Comparison of ENCODE assay signal across 14 mouse cellular contexts in genomic region chr11:54007717-54008116, GRCm38 (mm10). TPM values are rescaled to one million over a fixed set of nuclear protein-coding genes. Genes with fewer than 3 reads are reported as not detected.
DNase-seq lines count a peak whose midpoint lies in the region; ATAC-seq and TF ChIP-seq lines count a peak whose summit lies in the region.
"Had no signal": no experiment of that assay in that cellular context is flagged by ENCODE, and none has a peak within 500 bp of the region (broad histone marks: within the 10 kb centered on the region; RNA-seq: fewer than 3 reads in every experiment).

No protein-coding gene starts in this region.

- intact Hi-C loops in heart, adult 2 months (cut with DNase I): no loop called here

- H3K4me2 ChIP-seq in midbrain, postnatal 0 days (ENCODE audit: low read depth, low read length, poor library complexity, severe bottlenecking): no peak overlapping the region
- no peak overlapping the region for H3K4me2 ChIP-seq in midbrain, embryonic 11.5 days
- H3K4me2 ChIP-seq: forebrain, embryonic 12.5 days; heart, embryonic 15.5 days; hindbrain, embryonic 15.5 days; neural tube, embryonic 15.5 days had no signal

- no peaks in the 10 kb centered on the region for H3K36me3 ChIP-seq in heart, adult 2 months (ENCODE audit: control insufficient read depth, insufficient read depth, low read length)
- H3K36me3 ChIP-seq in heart, embryonic 10.5 days: no peaks in the 10 kb centered on the region
- H3K36me3 ChIP-seq in midbrain, postnatal 0 days (ENCODE audit: insufficient read depth, low read length): no peaks in the 10 kb centered on the region
- no peaks in the 10 kb centered on the region for H3K36me3 ChIP-seq in midbrain, embryonic 10.5 days
- H3K36me3 ChIP-seq in midbrain, embryonic 11.5 days (ENCODE audit: control insufficient read depth, insufficient read depth, low read length): no peaks in the 10 kb centered on the region
- H3K36me3 ChIP-seq: forebrain, embryonic 12.5 days; heart, embryonic 15.5 days; hindbrain, embryonic 15.5 days; neural tube, embryonic 15.5 days had no signal

- no peak overlapping the region for H3K4me3 ChIP-seq in heart, adult 2 months
- no peak overlapping the region for H3K4me3 ChIP-seq in heart, embryonic 10.5 days
- H3K4me3 ChIP-seq in midbrain, postnatal 0 days (ENCODE audit: low read depth, low read length): no peak overlapping the region
- no peak overlapping the region for H3K4me3 ChIP-seq in midbrain, embryonic 10.5 days
- H3K4me3 ChIP-seq in midbrain, embryonic 11.5 days (ENCODE audit: low read depth, low read length): no peak overlapping the region
- H3K4me3 ChIP-seq: forebrain, embryonic 12.5 days; heart, embryonic 15.5 days; hindbrain, embryonic 15.5 days; neural tube, embryonic 15.5 days had no signal

- peak overlapping the region; percentile 28 for H3K27ac ChIP-seq in heart, adult 2 months
- H3K27ac ChIP-seq in heart, embryonic 10.5 days: no peak overlapping the region
- no peak overlapping the region for H3K27ac ChIP-seq in midbrain, postnatal 0 days (ENCODE audit: low read depth, low read length)
- no peak overlapping the region for H3K27ac ChIP-seq in midbrain, embryonic 10.5 days (replicated peaks)
- no peak overlapping the region for H3K27ac ChIP-seq in midbrain, embryonic 11.5 days (ENCODE audit: low read depth, low read length)
- H3K27ac ChIP-seq: forebrain, embryonic 12.5 days; heart, embryonic 15.5 days; hindbrain, embryonic 15.5 days; macrophage; neural tube, embryonic 15.5 days had no signal

- H3K9me3 ChIP-seq in heart, embryonic 10.5 days: no peaks in the 10 kb centered on the region
- H3K9me3 ChIP-seq in midbrain, postnatal 0 days (ENCODE audit: low read length): no peaks in the 10 kb centered on the region
- H3K9me3 ChIP-seq in midbrain, embryonic 10.5 days (replicated peaks): no peaks in the 10 kb centered on the region
- H3K9me3 ChIP-seq in midbrain, embryonic 11.5 days (ENCODE audit: control insufficient read depth, low read length): no peaks in the 10 kb centered on the region
- H3K9me3 ChIP-seq: forebrain, embryonic 12.5 days; heart, embryonic 15.5 days; hindbrain, embryonic 15.5 days; neural tube, embryonic 15.5 days had no signal

- H3K27me3 ChIP-seq in heart, adult 2 months (ENCODE audit: control insufficient read depth, insufficient read depth, low read length): no peaks in the 10 kb centered on the region
- 0 out of 2 replicates have a peak, but pooled peaks cover 3% of the 10 kb centered on the region for H3K27me3 ChIP-seq in heart, embryonic 10.5 days (ENCODE audit: insufficient read depth, poor library complexity, severe bottlenecking)
- H3K27me3 ChIP-seq in midbrain, postnatal 0 days (ENCODE audit: insufficient read depth, low read length): no peaks in the 10 kb centered on the region
- H3K27me3 ChIP-seq in midbrain, embryonic 10.5 days (ENCODE audit: low read depth, poor library complexity, severe bottlenecking): no peaks in the 10 kb centered on the region; the same call in 1 of the 2 replicates
- no peaks in the 10 kb centered on the region for H3K27me3 ChIP-seq in midbrain, embryonic 11.5 days (ENCODE audit: control insufficient read depth, insufficient read depth, low read length)
- H3K27me3 ChIP-seq: forebrain, embryonic 12.5 days; heart, embryonic 15.5 days; hindbrain, embryonic 15.5 days; neural tube, embryonic 15.5 days had no signal

- H3K79me2 ChIP-seq in heart, adult 2 months (replicated peaks; ENCODE audit: control insufficient read depth, insufficient read depth, low read length): no peaks in the 10 kb centered on the region

- no peak for DNase-seq in heart, adult 2 months
- DNase-seq in heart, embryonic 10.5 days (ENCODE audit: low spot score): no peak
- peak; percentile 49 for DNase-seq in midbrain, postnatal 0 days (ENCODE audit: low spot score)
- no peak for DNase-seq in midbrain, embryonic 10.5 days (ENCODE audit: low spot score)
- DNase-seq in cerebellum, postnatal 14 days: peak; percentile 90 to 95
- DNase-seq in spleen, postnatal 10 days (ENCODE audit: low spot score in 2 of 2): no peak
- DNase-seq in midbrain, embryonic 11.5 days (ENCODE audit: low spot score, missing footprints): no peak
- DNase-seq: layer of hippocampus, postnatal 36 days; thymus, postnatal 14 days had no signal

- TF ChIP-seq EP300 in heart, adult 2 months (IDR thresholded peaks at IDR 0.05; ENCODE audit: insufficient read depth, low read depth, low read length): no peak

- no peak for ATAC-seq in midbrain, postnatal 0 days (ENCODE audit: low FRiP score)
- ATAC-seq in midbrain, embryonic 11.5 days (ENCODE audit: low FRiP score): no peak

- H3K4me1 ChIP-seq in heart, adult 2 months (ENCODE audit: control insufficient read depth, insufficient read depth, low read length): peaks cover 6% of the 10 kb centered on the region; the same call in 1 of the 2 replicates
- peaks cover 7% of the 10 kb centered on the region; the same call in 1 of the 2 replicates for H3K4me1 ChIP-seq in heart, embryonic 10.5 days
- H3K4me1 ChIP-seq in midbrain, postnatal 0 days (ENCODE audit: insufficient read depth, low read length): no peaks in the 10 kb centered on the region
- H3K4me1 ChIP-seq in midbrain, embryonic 10.5 days: peaks cover 12% of the 10 kb centered on the region; the same call in 1 of the 2 replicates
- H3K4me1 ChIP-seq in midbrain, embryonic 11.5 days (ENCODE audit: control insufficient read depth, insufficient read depth, low read length): no peaks in the 10 kb centered on the region
- H3K4me1 ChIP-seq: forebrain, embryonic 12.5 days; hindbrain, embryonic 15.5 days; neural tube, embryonic 15.5 days had no signal

- H3K9ac ChIP-seq in heart, adult 2 months (ENCODE audit: low read depth, low read length): no peak overlapping the region
- H3K9ac ChIP-seq in midbrain, postnatal 0 days (replicated peaks; ENCODE audit: low read length, poor library complexity, severe bottlenecking): no peak overlapping the region
- H3K9ac ChIP-seq in midbrain, embryonic 11.5 days (ENCODE audit: low read length): no peak overlapping the region
- H3K9ac ChIP-seq: forebrain, embryonic 12.5 days; heart, embryonic 15.5 days; hindbrain, embryonic 15.5 days; neural tube, embryonic 15.5 days had no signal

- WGBS in heart, adult 2 months: 80% methylated on average over 11 of the region's 11 CpGs
- WGBS in heart, embryonic 10.5 days: 90% methylated on average over 11 of the region's 11 CpGs
- WGBS in midbrain, postnatal 0 days: 87% methylated on average over 11 of the region's 11 CpGs
- WGBS in midbrain, embryonic 10.5 days: 89% methylated on average over 11 of the region's 11 CpGs
- 88% methylated on average over 11 of the region's 11 CpGs for WGBS in midbrain, embryonic 11.5 days

- TF ChIP-seq CTCF in heart, adult 2 months (IDR thresholded peaks at IDR 0.05): no peak
- no peak for TF ChIP-seq CTCF in midbrain, postnatal 0 days (IDR thresholded peaks at IDR 0.05)

- no peak for TF ChIP-seq POLR2A in heart, adult 2 months (IDR thresholded peaks at IDR 0.05; ENCODE audit: insufficient read depth, low read depth, low read length)

RNA-seq across cellular contexts. Expression of gene Slc22a4, which starts 20.2 kb away (rescaled TPM):
- 1 to 10 TPM; 5.1 to 5.5 TPM for total RNA-seq in heart, adult 2 months (2021)
- 5.6 and 7.0 TPM in 2 replicates for polyA plus RNA-seq in heart, adult 2 months (2012; rRNA removed)
- polyA plus RNA-seq in heart, embryonic 10.5 days (2016; fragmentation: Nextera tagmentation; extraction: Ambion mirVana): 3.4 and 4.5 TPM in 2 replicates
- 6.2 and 8.3 TPM in 2 replicates for total RNA-seq in midbrain, postnatal 0 days (2014; rRNA removed)
- 7.8 and 8.7 TPM in 2 replicates for polyA plus RNA-seq in midbrain, postnatal 0 days (2015; fragmentation: Nextera tagmentation; extraction: Ambion mirVana)
- 1.2 and 1.3 TPM in 2 replicates for polyA plus RNA-seq in midbrain, embryonic 10.5 days (2016; fragmentation: Nextera tagmentation; extraction: Ambion mirVana)
- polyA plus RNA-seq in midbrain, embryonic 11.5 days (2014; fragmentation: Nextera tagmentation; extraction: Ambion mirVana): 1.4 and 1.5 TPM in 2 replicates

RNA-seq across cellular contexts. Expression of gene Slc22a21, which starts 27.6 kb away (rescaled TPM):
- total RNA-seq in heart, adult 2 months (2021): 1 to 10 TPM; 1.3 to 1.5 TPM
- polyA plus RNA-seq in heart, adult 2 months (2012; rRNA removed): 0.61 and 1.1 TPM in 2 replicates
- polyA plus RNA-seq in heart, embryonic 10.5 days (2016; fragmentation: Nextera tagmentation; extraction: Ambion mirVana): 1.7 and 2.7 TPM in 2 replicates
- 4.4 and 6.7 TPM in 2 replicates for total RNA-seq in midbrain, postnatal 0 days (2014; rRNA removed)
- 4.7 and 5.9 TPM in 2 replicates for polyA plus RNA-seq in midbrain, postnatal 0 days (2015; fragmentation: Nextera tagmentation; extraction: Ambion mirVana)
- 2.4 and 2.9 TPM in 2 replicates for polyA plus RNA-seq in midbrain, embryonic 10.5 days (2016; fragmentation: Nextera tagmentation; extraction: Ambion mirVana)
- polyA plus RNA-seq in midbrain, embryonic 11.5 days (2014; fragmentation: Nextera tagmentation; extraction: Ambion mirVana): 2.5 and 2.9 TPM in 2 replicates

Comparison
In these comparisons a context has a peak if more than half of its experiments do, and no peak if none do; other contexts are left out.
1. DNase-seq: peak in midbrain, postnatal 0 days (single experiment) and cerebellum, postnatal 14 days (2 of 2); none in heart, adult 2 months (0 of 2), heart, embryonic 10.5 days (single experiment), midbrain, embryonic 10.5 days (single experiment), spleen, postnatal 10 days (0 of 2) and midbrain, embryonic 11.5 days (single experiment).